Mouse (Mus musculus) MEL (cell line): ENCODE data around the gene Gm20481.

Experiments used
- CHD1 ChIP-seq: IDR thresholded peaks from 2 replicates; pipeline ENCODE4 v1.6.1; 2012; ENCODE audit warnings: low read depth, mild to moderate bottlenecking, inconsistent platforms, low read length, improper control_type of control experiment
- CTCF ChIP-seq, 3 experiments: IDR thresholded peaks in 2 of 3; conservative IDR thresholded peaks in 1 of 3; 2 replicates each; pipeline ENCODE4 v1.5.1; 2011 to 2012; ENCODE audit warnings: low read length in 3 of 3, low read depth in 2 of 3, mild to moderate bottlenecking in 2 of 3, improper control_type of control experiment in 1 of 3, inconsistent platforms in 1 of 3, mixed read lengths in 1 of 3, moderate library complexity in 1 of 3; ENCODE audit not compliant: control insufficient read depth in 1 of 3, insufficient read depth in 1 of 3, poor library complexity in 1 of 3, severe bottlenecking in 1 of 3
- ELF1 ChIP-seq: IDR thresholded peaks from 2 replicates; pipeline ENCODE4 v1.6.1; 2014; ENCODE audit warnings: low read depth, mild to moderate bottlenecking, inconsistent platforms, low read length, improper control_type of control experiment, moderate library complexity
- EP300 ChIP-seq, 2 experiments: IDR thresholded peaks; 2 replicates each; pipeline ENCODE4 v1.6.1; 2011; ENCODE audit warnings: improper control_type of control experiment in 2 of 2, low read length in 2 of 2, low read depth in 1 of 2, mild to moderate bottlenecking in 1 of 2
- MXI1 ChIP-seq: IDR thresholded peaks from 2 replicates; pipeline ENCODE4 v1.6.1; 2011; ENCODE audit warnings: mild to moderate bottlenecking, low read depth, low read length, improper control_type of control experiment
- POLR2A ChIP-seq, 2 experiments: IDR thresholded peaks; 2 replicates each; pipeline ENCODE4 v1.6.1; 2011 to 2012; ENCODE audit warnings: low read length in 2 of 2, mild to moderate bottlenecking in 2 of 2, control low read depth in 1 of 2, improper control_type of control experiment in 1 of 2, low read depth in 1 of 2, moderate library complexity in 1 of 2; ENCODE audit not compliant: control insufficient read depth in 1 of 2, insufficient read depth in 1 of 2, poor library complexity in 1 of 2
- ZMIZ1 ChIP-seq: IDR thresholded peaks from 2 replicates; pipeline ENCODE4 v1.6.1; 2012; ENCODE audit warnings: low read depth, mild to moderate bottlenecking, inconsistent platforms, low read length, improper control_type of control experiment, moderate library complexity

GRCm38 (mm10) chr17:35019894-35020293 is 50.2 kb downstream of the Gm20481 start:
- TF ChIP-seq POLR2A (IDR thresholded peaks at IDR 0.05; ENCODE audit: control insufficient read depth in 1 of 2, insufficient read depth in 1 of 2, low read depth in 1 of 2, low read length in 2 of 2, poor library complexity in 1 of 2) = no peak
- no peak for TF ChIP-seq ELF1
- TF ChIP-seq CTCF (IDR thresholded peaks at IDR 0.05 in 2 of 3, conservative IDR thresholded peaks at IDR 0.05 in 1 of 3; ENCODE audit: control insufficient read depth in 1 of 3, insufficient read depth in 1 of 3, low read depth in 2 of 3, low read length in 3 of 3, poor library complexity in 1 of 3, severe bottlenecking in 1 of 3) = no peak
- TF ChIP-seq EP300 (IDR thresholded peaks at IDR 0.05; ENCODE audit: low read depth in 1 of 2, low read length in 2 of 2) = no peak
- TF ChIP-seq ZMIZ1 = no peak
- TF ChIP-seq MXI1 = no peak
- TF ChIP-seq CHD1 = no peak
